Mouse (Mus musculus): ENCODE data around the gene Galnt13.

GRCm38 (mm10) chr2:55088034-55088433 is 651.9 kb downstream of the Galnt13 start:
- TF ChIP-seq POLR2A (IDR thresholded peaks at IDR 0.05; ENCODE audit: borderline replicate concordance, insufficient read depth, low read length), result no peak
- TF ChIP-seq CTCF (IDR thresholded peaks at IDR 0.05; ENCODE audit: borderline replicate concordance, insufficient read depth, low read depth, low read length), result no peak
